Mouse (Mus musculus) midbrain, postnatal 0 days (tissue): Measurements from ENCODE around the gene Gcnt2. TPM values are rescaled to one million over a fixed set of nuclear protein-coding genes. Genes with fewer than 3 reads are reported as not detected.

Source experiments
- ATAC-seq: fragments of 200-750 bp; cut with Nextera tagmentation; 2 replicates; pipeline ENCODE4 v1.8.0; 2017; ENCODE audit warnings: moderate number of reproducible peaks, mild to moderate bottlenecking, moderate TSS enrichment, moderate library complexity; ENCODE audit not compliant: low FRiP score
- DNase-seq: peaks from one replicate; pipeline ENCODE4 v3.0.0-alpha.2; 2015; ENCODE audit warnings: low spot score
- H3K27ac ChIP-seq: fragments of 300-500 bp; sonication (generic); 2 replicates; pipeline ENCODE4 v1.5.1; 2014; ENCODE audit warnings: low read depth, mild to moderate bottlenecking, low read length, mixed read lengths
- H3K27me3 ChIP-seq: fragments of 300-500 bp; sonication (generic); 2 replicates; pipeline ENCODE4 v1.6.1; 2014; ENCODE audit warnings: low read length, control low read depth, mixed read lengths; ENCODE audit not compliant: insufficient read depth
- H3K36me3 ChIP-seq: fragments of 300-500 bp; sonication (generic); 2 replicates; pipeline ENCODE4 v1.6.1; 2014; ENCODE audit warnings: low read length, control low read depth, mixed read lengths; ENCODE audit not compliant: insufficient read depth
- H3K4me1 ChIP-seq: fragments of 300-500 bp; sonication (generic); 2 replicates; pipeline ENCODE4 v1.6.1; 2014; ENCODE audit warnings: mild to moderate bottlenecking, control low read depth, antibody characterized with exemption, low read length, mixed read lengths; ENCODE audit not compliant: insufficient read depth
- H3K4me2 ChIP-seq: fragments of 300-500 bp; sonication (generic); 2 replicates; pipeline ENCODE4 v1.6.1; 2014; ENCODE audit warnings: low read depth, mild to moderate bottlenecking, low read length, mixed read lengths; ENCODE audit not compliant: poor library complexity, severe bottlenecking
- H3K4me3 ChIP-seq: fragments of 300-500 bp; sonication (generic); 2 replicates; pipeline ENCODE4 v1.5.1; 2014; ENCODE audit warnings: low read depth, mild to moderate bottlenecking, low read length, moderate library complexity
- H3K9ac ChIP-seq: fragments of 300-500 bp; sonication (generic); replicated peaks from 2 replicates; pipeline ENCODE4 v1.6.1; 2014; ENCODE audit warnings: mild to moderate bottlenecking, low read length, moderate library complexity, mixed read lengths; ENCODE audit not compliant: poor library complexity, severe bottlenecking
- H3K9me3 ChIP-seq: fragments of 300-500 bp; sonication (generic); 2 replicates; pipeline ENCODE4 v1.6.1; 2016; ENCODE audit warnings: low read length, control low read depth
- CTCF ChIP-seq: IDR thresholded peaks from 2 replicates; pipeline ENCODE4 v1.5.1; 2016; ENCODE audit warnings: antibody characterized with exemption, mild to moderate bottlenecking
- WGBS: fragments of 180-500 bp; shearing (Covaris S2); extraction: QIAGEN DNeasy Blood & Tissue Kit; methylation state at CpG from one replicate; pipeline ENCODE4 v1.1.7; 2014; 5-methylcytosine and 5-hydroxymethylcytosine counted together
- polyA plus RNA-seq: library from polyadenylated mRNA; unstranded; fragments of >200 nt; fragmentation: Nextera tagmentation; extraction: Ambion mirVana; gene quantifications from 2 replicates; pipeline ENCODE4 v1.2.1, GENCODE M21; 2015
- total RNA-seq: library from RNA; depleted of rRNA; stranded (reverse); fragments of >200 nt; gene quantifications from 2 replicates; pipeline ENCODE4 v1.2.3, GENCODE M21; 2014

Gcnt2 gene
- total and polyA plus RNA-seq, 2 experiments from 2014 or later, result 2.4 to 10.2 TPM

DNA sequence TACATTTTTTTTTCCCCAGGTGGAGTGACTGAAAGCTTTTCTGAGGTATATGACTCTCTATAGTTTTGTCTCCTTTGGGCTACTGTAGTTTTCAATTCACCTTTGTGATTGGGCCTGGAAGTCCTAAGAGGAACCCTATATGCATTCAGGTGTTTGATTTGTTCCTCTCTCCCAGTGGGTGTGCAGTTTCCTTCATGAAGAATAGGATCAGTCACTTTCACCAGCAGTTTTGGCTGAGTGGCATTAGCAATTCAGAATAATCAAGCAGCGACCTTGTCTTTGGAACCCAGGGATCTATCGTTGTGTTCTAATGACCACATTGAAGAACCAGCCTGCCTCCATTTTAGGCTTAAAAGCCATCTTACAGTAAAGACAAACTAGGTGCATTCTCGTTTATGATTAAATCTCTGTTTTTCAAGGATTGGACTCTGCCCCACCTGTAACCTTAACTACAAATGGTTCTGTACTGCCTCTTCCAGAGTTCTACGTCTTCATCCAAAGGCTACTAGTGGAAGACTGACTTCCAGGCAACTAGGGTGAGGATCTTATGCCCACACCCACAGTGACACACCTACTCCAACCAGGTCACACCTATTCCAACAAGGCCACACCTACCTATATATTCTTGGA, 110.3 kb downstream of the Gcnt2 start:
- no peak for ATAC-seq
- H3K27ac ChIP-seq, result no peak overlapping the region
- no peak for TF ChIP-seq CTCF
- no peak for DNase-seq
- no peaks in the 10 kb centered on the region for H3K9me3 ChIP-seq
- no peaks in the 10 kb centered on the region for H3K4me1 ChIP-seq
- no peak overlapping the region for H3K9ac ChIP-seq
- no peak overlapping the region for H3K4me3 ChIP-seq
- H3K36me3 ChIP-seq, result no peaks in the 10 kb centered on the region
- no peaks in the 10 kb centered on the region for H3K27me3 ChIP-seq
- H3K4me2 ChIP-seq, result no peak overlapping the region
- WGBS, result 91% methylated on average over 4 of the region's 4 CpGs

DNA sequence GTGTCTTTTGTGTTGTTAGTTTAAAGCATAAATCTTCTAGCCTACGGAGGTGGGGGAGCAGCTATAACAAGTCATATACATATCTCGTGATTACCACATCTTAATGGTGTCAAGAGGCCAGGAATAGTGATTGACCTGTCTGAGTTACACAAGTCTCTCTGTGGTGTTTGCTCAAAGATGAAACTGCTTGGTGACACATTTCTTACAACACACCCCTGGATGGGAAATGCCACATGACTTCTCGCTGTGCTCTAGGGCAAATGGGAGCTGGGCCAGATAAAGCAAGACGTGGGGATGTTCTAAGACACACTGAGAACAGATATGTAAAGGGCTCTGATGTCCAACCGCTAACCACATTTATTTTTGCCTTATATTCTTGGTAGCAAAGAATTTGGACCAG, 111.7 kb downstream of the Gcnt2 start:
- no peak overlapping the region for H3K9ac ChIP-seq
- H3K4me2 ChIP-seq, result no peak overlapping the region
- no peaks in the 10 kb centered on the region for H3K36me3 ChIP-seq
- H3K4me3 ChIP-seq, result no peak overlapping the region
- H3K27me3 ChIP-seq, result no peaks in the 10 kb centered on the region
- DNase-seq (no peak), ATAC-seq (no peak)
- H3K4me1 ChIP-seq, result no peaks in the 10 kb centered on the region
- no peaks in the 10 kb centered on the region for H3K9me3 ChIP-seq
- no peak for TF ChIP-seq CTCF
- no peak overlapping the region for H3K27ac ChIP-seq
- 94% methylated on average over 5 of the region's 5 CpGs for WGBS

DNA sequence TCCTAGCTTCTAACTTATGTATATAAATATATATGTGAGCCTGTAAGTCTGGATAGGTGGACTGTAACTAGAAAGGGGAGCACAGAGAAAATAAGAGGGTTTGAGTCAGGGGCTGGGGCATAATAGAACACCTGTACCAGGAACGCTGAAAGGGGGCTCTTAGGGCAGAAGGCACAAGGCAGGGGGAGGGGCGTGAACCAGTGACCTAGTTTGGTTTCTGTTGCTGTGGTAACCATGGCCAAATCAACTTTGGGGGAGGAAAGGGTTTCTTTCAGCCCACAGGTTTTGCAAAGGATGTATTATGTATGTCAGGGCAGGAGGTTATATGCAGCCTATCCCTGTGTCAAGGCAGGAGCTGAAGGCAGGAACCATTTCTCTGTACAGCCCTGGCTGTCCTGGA, 112.3 kb downstream of the Gcnt2 start:
- H3K36me3 ChIP-seq, result no peaks in the 10 kb centered on the region
- DNase-seq (no peak), ATAC-seq (no peak)
- no peak for TF ChIP-seq CTCF
- H3K27me3 ChIP-seq, result no peaks in the 10 kb centered on the region
- no peaks in the 10 kb centered on the region for H3K9me3 ChIP-seq
- H3K4me1 ChIP-seq, result no peaks in the 10 kb centered on the region
- no peak overlapping the region for H3K4me2 ChIP-seq
- no peak overlapping the region for H3K4me3 ChIP-seq
- 88% methylated on average over 2 of the region's 2 CpGs for WGBS
- no peak overlapping the region for H3K27ac ChIP-seq
- H3K9ac ChIP-seq, result no peak overlapping the region

DNA sequence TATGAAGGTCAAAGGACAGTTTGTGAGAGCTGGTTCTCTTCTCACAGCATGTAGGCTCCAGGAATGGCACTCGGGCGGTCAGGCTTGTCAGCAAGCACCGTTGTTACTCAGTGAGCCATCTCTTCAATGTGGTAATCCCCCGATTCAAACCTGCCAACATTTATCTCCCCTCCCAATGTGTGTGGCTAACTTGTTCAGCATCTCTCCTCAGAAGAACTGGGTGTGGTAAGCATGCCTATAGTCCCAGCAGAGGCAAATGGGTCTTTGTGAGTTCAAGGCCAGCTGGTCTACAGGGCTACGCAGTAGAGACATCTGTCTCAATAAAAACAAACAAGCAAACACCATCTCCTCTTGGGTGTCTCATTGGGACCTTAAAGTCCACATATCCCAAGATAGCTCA, 113.4 kb downstream of the Gcnt2 start:
- H3K4me1 ChIP-seq, result no peaks in the 10 kb centered on the region
- WGBS, result 70% methylated on average over 5 of the region's 5 CpGs
- H3K27me3 ChIP-seq, result no peaks in the 10 kb centered on the region
- H3K36me3 ChIP-seq, result no peaks in the 10 kb centered on the region
- no peak for TF ChIP-seq CTCF
- ATAC-seq (no peak), DNase-seq (no peak)
- H3K27ac ChIP-seq, result no peak overlapping the region
- H3K9ac ChIP-seq, result no peak overlapping the region
- H3K4me3 ChIP-seq, result no peak overlapping the region
- no peaks in the 10 kb centered on the region for H3K9me3 ChIP-seq
- H3K4me2 ChIP-seq, result no peak overlapping the region

DNA sequence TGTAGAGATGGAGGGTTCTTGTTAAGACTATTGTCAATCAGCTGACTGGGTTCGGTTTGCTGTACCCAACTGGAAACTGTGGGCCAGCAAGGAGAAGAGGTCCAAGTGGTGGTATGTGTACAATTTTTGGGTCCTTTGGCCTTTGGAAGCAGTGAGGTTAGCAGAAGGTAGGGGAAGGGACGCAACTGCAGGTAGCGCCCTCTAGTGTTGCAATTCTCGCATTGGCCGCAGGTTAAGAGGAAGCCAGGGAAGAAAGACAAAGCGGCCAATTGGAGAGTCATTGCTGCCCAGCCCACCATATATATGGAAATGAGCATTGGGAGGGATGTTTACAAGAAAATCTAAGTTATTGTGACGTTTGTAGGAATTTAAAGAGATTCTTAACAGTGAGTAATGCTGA, 118.1 kb downstream of the Gcnt2 start:
- no peaks in the 10 kb centered on the region for H3K4me1 ChIP-seq
- no peak overlapping the region for H3K27ac ChIP-seq
- H3K9ac ChIP-seq, result no peak overlapping the region
- ATAC-seq, result no peak
- H3K4me3 ChIP-seq, result no peak overlapping the region
- 14% methylated on average over 7 of the region's 7 CpGs for WGBS
- H3K9me3 ChIP-seq, result no peaks in the 10 kb centered on the region
- TF ChIP-seq CTCF, result peak; percentile 58
- no peaks in the 10 kb centered on the region for H3K27me3 ChIP-seq
- H3K4me2 ChIP-seq, result no peak overlapping the region
- H3K36me3 ChIP-seq, result no peaks in the 10 kb centered on the region
- peak; percentile 17 for DNase-seq

DNA sequence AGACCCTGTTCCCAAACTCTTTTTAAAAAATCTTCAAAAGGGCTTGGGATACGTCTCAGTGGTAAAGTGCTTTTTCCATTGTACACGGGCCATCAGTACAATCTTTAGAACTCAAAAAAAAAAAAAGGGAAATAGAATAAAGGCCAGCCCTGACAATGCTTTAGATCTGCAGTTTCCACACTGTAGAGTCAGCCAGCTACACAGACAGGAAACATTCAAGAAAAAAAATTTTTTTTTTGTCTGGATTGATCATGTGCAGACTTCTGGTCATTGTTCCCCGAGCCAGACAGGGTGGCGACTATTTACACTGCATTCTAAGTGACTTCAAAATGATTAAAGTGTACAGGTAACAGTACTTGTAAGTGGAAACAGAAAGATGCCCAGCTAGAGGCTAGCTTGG, 119.1 kb downstream of the Gcnt2 start:
- WGBS, result 79% methylated on average over 4 of the region's 4 CpGs
- 0 out of 2 replicates have a peak overlapping the region, but pooled peaks have one; percentile 12 for H3K27ac ChIP-seq

More for the DNA sequence above, 119.1 kb downstream of the Gcnt2 start:
- H3K4me1 ChIP-seq, result no peaks in the 10 kb centered on the region
- ATAC-seq (no peak), DNase-seq (no peak)
- H3K27me3 ChIP-seq, result no peaks in the 10 kb centered on the region
- H3K36me3 ChIP-seq, result no peaks in the 10 kb centered on the region
- no peak overlapping the region for H3K9ac ChIP-seq
- H3K9me3 ChIP-seq, result no peaks in the 10 kb centered on the region
- no peak overlapping the region for H3K4me3 ChIP-seq
- no peak for TF ChIP-seq CTCF
- no peak overlapping the region for H3K4me2 ChIP-seq
